In the genomic region with DNA sequence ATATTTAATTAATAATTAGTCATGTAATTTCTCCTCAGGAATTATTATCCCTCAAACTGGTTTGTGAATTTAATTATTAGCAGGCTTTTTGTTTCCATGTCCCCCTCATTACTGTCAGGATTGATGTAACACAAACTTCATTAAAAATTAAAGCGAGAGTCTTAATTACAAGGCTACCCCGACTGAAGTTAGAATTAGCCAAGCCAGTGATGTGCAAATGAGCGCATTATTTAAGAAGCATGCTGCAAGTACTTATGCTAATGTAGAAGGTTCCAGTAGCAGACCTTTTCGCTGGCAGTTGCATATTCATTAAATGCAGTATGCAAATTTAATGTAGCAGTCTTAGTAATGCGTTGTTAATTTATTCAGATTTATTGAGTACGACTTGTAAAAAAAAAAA, we compare ENCODE assay signal across 15 mouse cellular contexts.
DNase-seq lines count a peak whose midpoint lies in the region; ATAC-seq and TF ChIP-seq lines count a peak whose summit lies in the region.
"Had no signal": no experiment of that assay in that cellular context is flagged by ENCODE, and none has a peak within 500 bp of the region (broad histone marks: within the 10 kb centered on the region; RNA-seq: fewer than 3 reads in every experiment).

No protein-coding gene starts in this region.

- WGBS in hindbrain, embryonic 14.5 days, result 28% methylated on average over 6 of the region's 6 CpGs
- WGBS in neural tube, embryonic 14.5 days, result 30% methylated on average over 6 of the region's 6 CpGs
- WGBS in liver, embryonic 12.5 days (ENCODE audit: insufficient replicate concordance), result 64% methylated on average over 6 of the region's 6 CpGs

- no peaks in the 10 kb centered on the region for H3K36me3 ChIP-seq in hindbrain, embryonic 14.5 days (replicated peaks; ENCODE audit: control insufficient read depth, insufficient read depth)
- no peaks in the 10 kb centered on the region for H3K36me3 ChIP-seq in neural tube, embryonic 14.5 days (ENCODE audit: control insufficient read depth, insufficient read depth, low read length)
- no peaks in the 10 kb centered on the region for H3K36me3 ChIP-seq in liver, embryonic 12.5 days
- H3K36me3 ChIP-seq: embryonic facial prominence, embryonic 13.5 days; liver, embryonic 13.5 days; lung, embryonic 15.5 days; stomach, embryonic 15.5 days had no signal

- H3K27me3 ChIP-seq in hindbrain, embryonic 14.5 days (ENCODE audit: control insufficient read depth, insufficient read depth, low read length), result no peaks in the 10 kb centered on the region; the same call in 1 of the 2 replicates
- no peaks in the 10 kb centered on the region for H3K27me3 ChIP-seq in neural tube, embryonic 14.5 days (ENCODE audit: control insufficient read depth, insufficient read depth, low read length)
- H3K27me3 ChIP-seq in liver, embryonic 12.5 days (replicated peaks), result no peaks in the 10 kb centered on the region
- H3K27me3 ChIP-seq: embryonic facial prominence, embryonic 13.5 days; liver, embryonic 13.5 days; lung, embryonic 15.5 days; stomach, embryonic 15.5 days had no signal

- no peak overlapping the region for H3K9ac ChIP-seq in hindbrain, embryonic 14.5 days
- no peak overlapping the region for H3K9ac ChIP-seq in neural tube, embryonic 14.5 days (replicated peaks; ENCODE audit: low read depth, low read length)
- no peak overlapping the region for H3K9ac ChIP-seq in liver, embryonic 12.5 days
- H3K9ac ChIP-seq: embryonic facial prominence, embryonic 13.5 days; liver, embryonic 13.5 days; lung, embryonic 15.5 days; stomach, embryonic 15.5 days had no signal

- H3K4me2 ChIP-seq in hindbrain, embryonic 14.5 days (replicated peaks), result no peak overlapping the region
- no peak overlapping the region for H3K4me2 ChIP-seq in neural tube, embryonic 14.5 days (ENCODE audit: low read depth, low read length)
- no peak overlapping the region for H3K4me2 ChIP-seq in liver, embryonic 12.5 days
- H3K4me2 ChIP-seq: embryonic facial prominence, embryonic 13.5 days; liver, embryonic 13.5 days; lung, embryonic 15.5 days; stomach, embryonic 15.5 days had no signal

- no peak for TF ChIP-seq CTCF in brain, embryonic 14.5 days (IDR thresholded peaks at IDR 0.05; ENCODE audit: borderline replicate concordance, extremely low read depth, insufficient read depth, insufficient read length)

- ATAC-seq in hindbrain, embryonic 14.5 days (ENCODE audit: low FRiP score), result peak; percentile 74; the same call in 1 of the 2 replicates
- peak; percentile 71 for ATAC-seq in neural tube, embryonic 14.5 days (ENCODE audit: low read depth)
- ATAC-seq in liver, embryonic 12.5 days, result no peak

- peak; percentile 3 for DNase-seq in Muller cell, postnatal 12 days (ENCODE audit: inconsistent ontology term)
- peak; percentile 96 for DNase-seq in brain, embryonic 14.5 days (ENCODE audit: low read depth)
- DNase-seq in hindbrain, embryonic 14.5 days (ENCODE audit: low spot score), result peak; percentile 56
- DNase-seq in right cerebral cortex, postnatal 14 days, result no peak
- DNase-seq in frontal cortex, postnatal 25 days (ENCODE audit: low spot score in 2 of 2), result no peak
- DNase-seq: gastrocnemius, adult 2 months; kidney, adult 18-20 months; kidney, postnatal 14 days; liver, embryonic 13.5 days had no signal

- no peak for TF ChIP-seq POLR2A in brain, embryonic 14.5 days (IDR thresholded peaks at IDR 0.05; ENCODE audit: borderline replicate concordance, extremely low read depth, insufficient read depth, insufficient read length, poor library complexity, severe bottlenecking)

- H3K4me3 ChIP-seq in hindbrain, embryonic 14.5 days (replicated peaks; ENCODE audit: low read length), result no peak overlapping the region
- no peak overlapping the region for H3K4me3 ChIP-seq in neural tube, embryonic 14.5 days (ENCODE audit: low read depth, low read length)
- no peak overlapping the region for H3K4me3 ChIP-seq in liver, embryonic 12.5 days
- H3K4me3 ChIP-seq: embryonic facial prominence, embryonic 13.5 days; gastrocnemius, adult 2 months; liver, embryonic 13.5 days; lung, embryonic 15.5 days; stomach, embryonic 15.5 days had no signal

- H3K4me1 ChIP-seq in hindbrain, embryonic 14.5 days (replicated peaks; ENCODE audit: control insufficient read depth, insufficient read depth, low read length), result 0 out of 2 replicates have a peak, but pooled peaks cover 4% of the 10 kb centered on the region
- 0 out of 2 replicates have a peak, but pooled peaks cover 3% of the 10 kb centered on the region for H3K4me1 ChIP-seq in neural tube, embryonic 14.5 days (ENCODE audit: control insufficient read depth, insufficient read depth, low read length)
- no peaks in the 10 kb centered on the region for H3K4me1 ChIP-seq in liver, embryonic 12.5 days
- H3K4me1 ChIP-seq: embryonic facial prominence, embryonic 13.5 days; liver, embryonic 13.5 days; lung, embryonic 15.5 days; stomach, embryonic 15.5 days had no signal

- no peak overlapping the region for H3K27ac ChIP-seq in hindbrain, embryonic 14.5 days
- no peak overlapping the region for H3K27ac ChIP-seq in neural tube, embryonic 14.5 days (ENCODE audit: low read depth, low read length)
- H3K27ac ChIP-seq in liver, embryonic 12.5 days, result no peak overlapping the region
- H3K27ac ChIP-seq: embryonic facial prominence, embryonic 13.5 days; gastrocnemius, adult 2 months; liver, embryonic 13.5 days; lung, embryonic 15.5 days; macrophage; stomach, embryonic 15.5 days had no signal

- no peaks in the 10 kb centered on the region for H3K9me3 ChIP-seq in hindbrain, embryonic 14.5 days (ENCODE audit: control insufficient read depth, low read length)
- H3K9me3 ChIP-seq in neural tube, embryonic 14.5 days (ENCODE audit: control insufficient read depth, low read length), result no peaks in the 10 kb centered on the region
- H3K9me3 ChIP-seq in liver, embryonic 12.5 days (replicated peaks), result 0 out of 2 replicates have a peak, but pooled peaks cover 7% of the 10 kb centered on the region
- H3K9me3 ChIP-seq: liver, embryonic 13.5 days; lung, embryonic 15.5 days; stomach, embryonic 15.5 days had no signal

Comparison
In these comparisons a context has a peak if more than half of its experiments do, and no peak if none do; other contexts are left out.
1. DNase-seq: peak in Muller cell, postnatal 12 days (single experiment), brain, embryonic 14.5 days (single experiment) and hindbrain, embryonic 14.5 days (single experiment); none in right cerebral cortex, postnatal 14 days (single experiment) and frontal cortex, postnatal 25 days (0 of 2).